Mouse (Mus musculus) urinary bladder, postnatal 4 days (tissue): ENCODE measurements around the gene Get4.

Experiments used
- DNase-seq, 2 experiments: peaks; one replicate each; pipeline ENCODE4 v3.0.0; 2021 to 2022; ENCODE audit warnings: low spot score in 2 of 2

The Get4 gene

DNA sequence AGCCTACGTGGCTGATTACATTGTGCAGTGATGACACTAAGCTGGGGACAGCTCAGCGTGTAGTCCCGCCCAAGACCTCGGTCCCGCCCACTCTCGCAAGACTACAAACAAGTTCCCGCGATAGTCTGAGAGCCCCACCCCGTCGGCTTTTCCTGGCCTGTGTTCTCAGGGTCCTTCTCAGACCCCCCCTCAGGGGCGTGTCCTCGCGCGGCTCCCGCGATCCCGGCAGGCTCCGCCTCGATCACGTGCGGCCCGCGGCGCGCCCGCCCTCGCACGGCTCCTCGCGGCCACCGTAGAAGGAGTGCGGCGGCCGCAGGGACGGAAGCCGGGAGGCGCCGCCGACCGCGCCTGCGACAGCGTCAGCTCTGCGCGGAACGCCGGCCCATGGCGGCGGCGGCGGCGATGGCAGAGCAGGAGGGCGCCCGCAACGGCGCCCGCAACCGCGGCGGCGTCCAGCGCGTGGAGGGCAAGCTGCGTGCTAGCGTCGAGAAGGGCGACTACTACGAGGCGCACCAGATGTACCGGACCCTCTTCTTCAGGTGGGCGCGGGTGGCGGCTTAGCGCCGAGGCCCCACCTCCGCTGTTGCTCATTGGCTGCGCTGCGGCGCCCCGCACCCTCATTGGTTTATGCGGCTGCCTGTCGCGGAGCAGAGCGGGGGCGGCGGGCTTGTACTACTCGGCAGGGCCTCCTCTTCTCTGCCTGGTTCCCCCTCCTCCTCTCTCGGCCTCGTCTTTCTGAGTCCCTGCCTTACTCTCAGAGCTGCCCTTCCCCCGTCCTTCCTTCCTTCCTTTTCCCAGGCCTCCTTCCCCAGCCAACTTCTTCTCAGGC, at the start of gene Get4:
Get4 (plus strand) TSS at position 244 of the 829 bp plus-strand sequence.
- peak; percentile 99 to 100 for DNase-seq

DNA sequence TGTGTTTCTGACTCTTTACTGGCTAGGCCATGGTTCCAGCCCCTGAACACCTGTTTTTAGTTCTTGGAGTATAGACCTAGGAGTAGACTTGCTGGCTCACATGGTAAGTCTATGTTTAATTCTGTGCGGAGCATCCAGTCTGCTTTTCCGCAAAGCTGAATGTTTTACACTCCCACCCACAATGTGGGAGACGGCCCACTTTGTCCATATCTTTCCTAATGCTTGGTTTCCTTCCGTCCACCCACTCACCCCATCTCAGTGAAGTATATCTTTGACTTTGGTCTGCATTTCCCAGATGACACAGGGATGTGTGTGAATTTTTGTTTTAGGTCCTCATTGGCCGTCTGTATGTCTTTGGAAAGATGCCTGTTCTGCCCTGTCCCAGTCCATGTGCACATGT, 48.8 kb upstream of the Get4 start:
- no peak for DNase-seq

DNA sequence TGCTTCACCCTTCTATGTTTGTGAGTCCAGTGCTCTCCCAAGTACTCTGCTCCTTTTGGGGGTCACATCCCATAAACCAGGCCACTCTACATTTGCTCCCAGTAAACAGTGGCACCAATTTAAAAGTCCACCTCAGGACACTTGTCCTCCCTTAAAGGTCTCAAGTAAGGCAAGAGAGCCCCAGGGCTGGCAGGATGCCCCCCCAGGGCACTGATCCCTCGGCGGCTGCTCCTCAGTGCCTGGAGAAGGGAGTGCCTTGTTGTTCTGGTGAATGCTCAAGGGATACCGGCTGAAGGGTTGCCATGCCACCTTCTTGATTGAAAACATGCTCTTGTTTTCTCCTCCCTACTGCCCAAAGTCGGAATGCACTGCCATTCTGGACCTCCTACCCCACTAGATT, 46.0 kb upstream of the Get4 start:
- DNase-seq: no peak

DNA sequence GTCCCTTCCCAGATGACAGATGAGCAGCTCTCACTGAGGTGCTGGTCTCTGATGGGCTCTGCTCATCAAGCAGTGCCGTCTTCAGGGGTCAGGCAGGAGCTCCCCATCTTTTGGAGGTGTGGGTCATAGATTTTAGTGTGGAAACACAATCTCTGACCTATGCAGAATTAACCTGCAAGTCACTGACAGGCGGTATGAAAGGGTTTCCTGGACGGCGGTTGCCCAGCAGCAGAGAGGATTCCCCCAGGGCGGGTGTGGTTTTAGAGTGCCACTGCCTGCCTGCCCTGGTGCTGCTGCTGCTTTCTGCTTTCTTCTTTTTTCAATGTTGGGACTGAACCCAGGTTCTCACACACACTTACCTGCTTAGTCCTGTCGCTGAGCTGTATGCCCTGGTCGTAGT, 45.6 kb upstream of the Get4 start:
- DNase-seq: no peak

DNA sequence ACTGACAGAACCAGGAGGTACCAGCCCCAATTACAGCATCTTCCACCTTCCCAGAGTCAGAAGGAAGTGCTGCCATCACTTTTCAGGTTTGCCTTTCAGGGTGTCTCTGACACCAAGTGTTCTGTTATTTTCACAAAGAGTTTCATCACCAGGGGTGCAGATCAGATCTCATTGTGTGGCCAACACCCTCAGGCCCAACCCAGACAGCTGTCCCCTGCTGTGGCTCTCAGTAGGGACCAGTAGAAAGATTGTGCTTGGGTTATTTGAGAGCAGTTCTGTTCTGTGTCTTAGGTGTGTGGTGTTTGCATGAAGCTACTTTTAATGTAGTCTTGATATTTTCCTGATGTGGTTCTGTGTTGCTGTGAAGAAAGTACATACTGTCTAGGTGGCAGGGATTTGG, 43.9 kb upstream of the Get4 start:
- no peak for DNase-seq

DNA sequence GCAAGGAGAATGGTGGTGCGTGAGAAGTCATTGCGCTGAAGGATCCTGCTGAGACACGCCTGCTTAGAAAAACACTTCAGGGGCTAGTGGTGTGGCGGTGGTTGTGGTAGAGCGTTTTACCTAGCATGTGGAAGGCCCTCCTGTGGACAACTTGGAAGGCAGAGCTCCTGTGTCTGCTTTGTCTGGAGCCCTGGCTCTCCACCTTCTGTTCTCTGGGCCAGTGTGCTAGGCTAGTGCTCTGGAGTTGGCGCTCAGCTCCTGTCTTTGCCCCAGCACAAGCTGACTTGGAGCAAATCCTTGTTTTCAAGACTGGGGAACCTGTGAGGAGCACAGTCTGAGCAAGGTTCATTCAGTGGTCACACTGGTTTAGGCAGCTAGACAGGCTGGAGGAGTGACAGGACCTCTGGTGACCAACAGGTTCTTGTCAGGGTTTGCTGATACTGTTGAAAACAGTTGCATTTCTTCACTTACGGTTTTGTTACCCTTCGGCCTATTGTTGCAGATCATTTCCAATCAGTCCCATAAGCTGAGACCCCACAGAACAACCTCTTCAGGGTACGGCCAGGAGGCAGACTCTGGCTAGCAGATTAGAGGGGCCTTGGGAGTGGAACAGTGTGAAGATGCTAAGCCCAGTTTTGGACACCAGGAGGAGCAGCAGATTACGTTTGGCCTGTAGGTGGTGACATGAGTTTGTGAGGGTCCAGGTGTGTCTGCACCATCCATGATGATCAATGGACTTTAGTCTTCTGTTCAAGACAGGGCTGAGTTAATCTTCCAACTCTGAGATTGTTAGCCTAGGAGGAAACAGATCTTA, 43.0 kb upstream of the Get4 start:
- no peak for DNase-seq

DNA sequence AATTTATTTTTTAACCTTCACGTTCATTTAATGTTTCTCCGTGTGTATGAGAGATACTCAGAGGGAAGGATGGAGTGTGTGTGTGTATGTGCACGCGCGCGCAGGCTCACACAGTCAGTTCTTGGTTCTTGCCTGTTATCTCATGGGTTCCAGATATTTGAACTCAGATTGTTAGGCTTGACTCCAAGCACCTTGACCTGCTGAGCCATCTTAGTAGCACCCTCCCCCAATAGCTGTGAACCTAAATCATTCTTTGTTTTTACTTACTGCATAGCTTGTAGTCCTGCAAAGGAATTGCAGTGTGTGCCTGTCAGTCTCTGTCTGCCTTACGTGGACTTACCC, 42.5 kb upstream of the Get4 start:
- no peak for DNase-seq

DNA sequence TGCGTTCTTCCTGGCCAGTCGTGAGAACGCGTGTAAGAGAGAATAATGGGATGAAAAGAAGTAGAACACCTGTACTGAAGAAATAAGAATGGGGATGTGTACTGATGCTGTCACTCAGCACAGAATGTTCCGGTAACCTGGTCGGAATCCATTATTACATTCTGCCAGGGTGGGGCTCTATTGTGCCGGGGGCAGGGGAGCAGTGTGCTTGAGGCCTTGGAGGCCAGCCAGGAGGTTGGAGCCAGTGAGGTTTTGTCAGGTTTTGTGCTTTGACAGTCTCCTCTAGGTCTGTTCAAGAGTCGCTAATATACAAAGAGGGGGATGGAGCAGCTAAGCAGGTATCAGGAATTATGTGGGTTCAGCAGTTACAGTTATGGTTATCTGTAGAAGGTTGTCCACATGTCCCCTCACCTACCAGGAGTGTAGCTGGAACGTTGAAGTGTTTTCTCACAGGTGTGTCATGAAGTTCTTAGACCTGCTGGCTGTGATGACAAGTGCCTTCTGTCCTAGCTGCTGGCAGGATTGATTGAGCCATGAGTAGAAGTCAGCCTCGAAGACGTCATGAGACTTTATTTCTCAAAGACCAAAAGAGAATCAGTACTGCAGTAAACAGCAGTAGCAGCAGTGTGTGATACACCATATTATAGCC, 40.3 kb upstream of the Get4 start:
- no peak for DNase-seq

DNA sequence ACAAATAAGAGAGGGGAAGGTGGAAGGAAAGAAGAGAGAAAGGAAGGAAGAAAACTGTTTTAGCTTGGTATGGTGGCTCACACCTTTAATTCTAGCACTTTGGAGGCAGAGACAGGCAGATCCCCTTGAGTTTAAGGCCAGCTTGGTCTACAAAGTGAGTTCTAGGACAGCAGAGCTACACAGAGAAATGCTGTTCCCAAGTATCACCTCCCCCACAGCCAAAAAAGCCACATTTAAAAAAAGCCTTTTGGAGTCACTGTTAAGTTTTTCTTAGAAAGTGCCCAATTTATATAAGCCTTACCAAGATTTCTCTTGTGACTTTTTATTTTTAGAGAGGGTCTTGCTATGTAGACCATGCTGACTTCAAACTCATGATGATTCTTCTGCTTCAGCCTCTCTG, 37.8 kb upstream of the Get4 start:
- no peak for DNase-seq

DNA sequence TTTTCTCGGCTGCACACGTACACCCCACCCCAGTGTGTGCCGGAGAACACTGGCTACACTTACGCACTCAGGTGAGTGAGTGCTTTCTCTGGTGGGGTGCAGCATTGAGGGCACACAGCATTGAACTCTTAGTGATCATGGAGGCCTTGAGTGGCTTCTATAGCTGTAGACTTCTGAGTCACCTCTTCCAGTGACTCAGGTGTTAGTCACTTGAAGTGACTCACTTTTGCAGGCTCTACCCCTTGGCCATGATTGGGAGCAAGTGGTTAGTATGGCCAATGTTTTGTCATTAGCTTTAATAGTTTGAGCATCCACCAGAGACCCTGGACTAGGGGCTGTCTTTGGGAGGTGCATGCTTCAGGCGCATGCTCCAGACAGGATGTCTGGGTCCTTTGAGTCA, 36.9 kb upstream of the Get4 start:
- DNase-seq: no peak

DNA sequence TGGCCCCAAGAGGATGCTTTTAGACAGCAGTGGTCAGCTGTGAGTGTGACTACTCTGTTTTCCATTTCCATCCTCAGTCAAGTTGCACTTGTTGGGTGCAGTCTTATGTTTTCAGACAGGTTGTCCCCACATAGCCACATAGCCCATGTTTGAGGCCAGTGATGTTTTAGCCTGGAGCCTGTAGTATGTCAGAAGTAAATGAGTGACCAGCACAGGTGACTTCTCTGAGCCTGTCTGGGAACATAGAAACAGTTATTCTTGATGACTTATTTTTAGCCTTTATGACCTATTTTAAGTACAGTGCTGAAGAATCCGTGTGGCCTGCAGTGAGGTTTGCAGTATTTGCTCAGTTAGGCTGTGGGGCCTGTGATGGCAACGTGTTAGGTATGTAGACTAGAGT, 36.0 kb upstream of the Get4 start:
- DNase-seq: no peak

DNA sequence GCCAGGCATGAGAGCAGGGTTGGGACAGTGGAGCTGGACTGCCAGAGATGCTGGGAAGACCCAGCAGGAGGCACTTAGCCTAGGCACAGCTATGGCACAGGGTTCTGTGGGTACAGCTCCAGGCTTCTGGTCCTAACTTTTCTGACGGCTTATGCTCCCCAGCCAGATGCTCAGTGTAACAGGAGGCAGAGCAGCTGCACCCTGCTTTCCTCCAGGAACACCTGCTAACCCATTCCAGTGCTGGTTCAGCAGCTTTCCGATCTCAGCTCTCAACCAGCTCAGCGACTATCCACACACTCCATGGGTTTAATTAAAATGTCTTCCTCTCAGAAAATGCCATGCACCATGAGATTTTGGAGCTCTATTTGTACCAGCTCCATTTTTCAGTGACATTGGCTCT, 35.4 kb upstream of the Get4 start:
- DNase-seq: no peak

DNA sequence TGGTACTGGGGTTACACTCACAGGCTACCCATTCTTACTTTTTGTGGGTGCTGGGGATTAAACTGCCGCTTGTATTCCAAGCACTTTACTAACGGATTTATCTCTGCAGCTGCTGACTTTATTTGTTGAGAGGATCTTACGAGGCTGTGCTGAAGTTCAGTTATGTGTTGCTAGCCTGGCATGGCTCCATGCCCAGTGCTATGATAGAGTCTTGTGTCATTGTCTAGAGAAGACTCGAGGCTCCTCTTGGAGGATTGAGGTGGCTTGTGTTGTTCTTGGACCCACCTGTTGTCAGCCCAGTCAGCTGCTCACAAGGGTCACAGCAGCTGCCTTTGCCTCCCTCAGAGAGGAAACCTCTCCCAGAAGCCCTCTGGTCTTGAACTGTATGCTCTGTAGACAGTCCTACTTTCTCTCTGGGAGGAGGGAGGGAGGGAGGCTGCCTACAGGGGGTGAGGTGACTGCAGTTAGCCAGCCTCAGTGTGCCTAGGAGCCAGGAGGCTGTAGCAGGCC, 32.1 kb upstream of the Get4 start:
- DNase-seq: no peak

DNA sequence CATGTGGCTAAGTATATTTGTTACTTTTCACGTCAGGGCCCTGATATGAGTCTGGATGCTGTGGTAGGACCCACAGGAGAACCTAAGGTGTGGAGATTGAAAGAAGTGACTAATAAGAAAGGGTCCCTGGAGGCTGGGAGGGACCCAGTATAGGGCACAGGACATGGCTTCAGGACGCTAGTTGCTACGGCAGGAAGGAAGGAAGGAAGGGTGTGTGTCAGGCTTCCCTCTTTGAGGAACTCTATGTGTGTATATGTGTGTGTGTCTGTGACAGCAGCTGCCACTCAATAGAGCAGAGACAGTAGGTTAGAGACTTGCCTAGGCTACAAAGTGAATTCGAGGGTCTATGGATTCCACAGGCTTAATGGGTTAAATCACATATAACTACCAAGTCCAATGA, 31.5 kb upstream of the Get4 start:
- no peak for DNase-seq

DNA sequence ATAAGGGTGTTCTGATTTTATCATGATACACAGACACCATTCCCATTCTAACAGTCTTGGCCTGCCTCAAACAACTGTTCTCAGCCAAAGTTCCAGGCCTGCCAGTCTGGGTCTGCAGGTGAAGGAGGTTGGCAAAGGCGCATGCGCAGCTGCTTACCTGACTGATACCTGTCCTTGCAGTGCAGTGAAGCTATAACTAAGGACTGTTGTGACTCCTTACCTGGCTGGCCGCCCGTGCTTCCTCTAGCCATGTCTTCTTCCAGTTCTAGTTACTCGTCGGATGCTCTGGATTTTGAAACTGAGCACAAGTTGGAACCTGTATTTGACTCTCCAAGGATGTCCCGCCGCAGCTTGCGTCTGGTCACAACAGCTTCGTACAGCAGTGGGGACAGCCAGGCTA, 28.8 kb upstream of the Get4 start:
- DNase-seq: no peak

DNA sequence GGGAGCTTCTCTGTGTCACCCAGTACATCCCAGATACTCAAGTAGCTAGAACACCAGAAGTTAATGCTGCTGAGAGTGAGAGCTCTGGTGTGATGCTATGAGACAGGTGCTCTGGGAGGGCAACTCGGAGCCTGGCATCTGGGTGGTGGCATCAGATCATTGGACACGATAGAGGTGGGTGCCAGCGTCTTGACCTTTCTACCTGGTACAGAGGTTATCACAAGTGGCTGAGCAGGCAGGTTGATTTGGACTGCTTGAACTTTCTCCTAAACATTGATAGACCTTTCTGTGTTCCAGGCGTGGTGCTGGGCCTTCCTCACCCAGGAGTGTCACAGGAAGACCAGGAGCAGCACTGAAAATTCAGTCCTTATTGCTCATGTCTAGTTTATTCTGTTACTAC, 24.9 kb upstream of the Get4 start:
- no peak for DNase-seq

DNA sequence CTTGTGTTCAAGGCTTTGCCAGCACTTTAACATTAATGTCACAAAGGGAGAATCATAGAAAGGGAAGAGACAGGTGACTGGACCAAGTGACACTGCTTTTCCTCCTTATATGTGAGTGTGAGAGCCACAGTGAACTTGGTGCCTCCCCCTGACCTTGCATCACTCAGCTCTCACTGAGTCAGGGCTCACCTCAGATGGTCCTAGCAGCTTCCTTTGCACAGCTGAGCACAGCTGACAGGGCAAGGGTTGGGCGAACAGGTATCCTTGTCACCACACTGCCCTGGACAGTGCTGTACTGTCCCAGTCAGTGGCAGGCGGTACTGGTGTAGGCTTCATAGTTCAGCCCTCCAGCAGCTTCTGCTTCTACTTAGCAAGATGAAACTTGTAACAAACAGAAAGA, 24.5 kb upstream of the Get4 start:
- DNase-seq: no peak

DNA sequence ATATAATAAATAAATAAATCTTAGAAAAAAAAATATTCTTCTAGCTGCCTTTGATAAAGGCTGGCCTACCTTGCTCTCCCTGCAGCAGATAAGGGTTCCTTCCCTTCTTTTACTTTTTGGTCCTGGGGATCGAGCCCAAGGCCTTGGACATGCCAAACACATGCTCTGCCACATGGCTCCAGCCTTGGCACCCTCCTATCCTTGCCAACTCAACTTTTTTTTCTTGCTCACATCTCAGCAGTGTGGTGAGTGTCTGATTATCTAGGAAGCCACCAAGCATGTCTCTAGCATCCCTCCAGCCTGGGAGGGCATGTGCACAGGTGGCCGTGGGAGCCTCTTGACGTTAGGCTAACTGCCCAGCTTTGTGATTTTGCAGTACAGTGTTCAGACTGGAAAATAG, 23.8 kb upstream of the Get4 start:
- DNase-seq: no peak

DNA sequence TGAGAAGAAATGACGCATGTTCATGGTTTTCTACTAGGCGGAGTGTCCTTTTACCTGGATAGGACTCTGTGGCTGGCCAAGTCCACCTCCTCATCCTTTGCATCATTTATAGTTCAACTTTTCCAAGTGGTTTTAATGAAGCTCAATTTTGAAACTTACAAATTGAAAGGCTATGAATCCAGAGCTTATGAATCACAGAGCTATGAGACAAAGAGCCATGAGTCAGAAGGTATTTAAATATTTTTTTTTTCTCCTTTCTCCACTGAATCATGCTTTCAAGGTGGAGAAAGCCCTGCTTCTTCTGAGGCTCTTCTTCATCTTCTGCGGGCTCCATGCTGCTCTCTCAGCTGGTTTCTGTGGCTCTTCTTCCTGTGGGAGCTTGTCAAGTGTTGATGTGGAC, 22.4 kb upstream of the Get4 start:
- no peak for DNase-seq

DNA sequence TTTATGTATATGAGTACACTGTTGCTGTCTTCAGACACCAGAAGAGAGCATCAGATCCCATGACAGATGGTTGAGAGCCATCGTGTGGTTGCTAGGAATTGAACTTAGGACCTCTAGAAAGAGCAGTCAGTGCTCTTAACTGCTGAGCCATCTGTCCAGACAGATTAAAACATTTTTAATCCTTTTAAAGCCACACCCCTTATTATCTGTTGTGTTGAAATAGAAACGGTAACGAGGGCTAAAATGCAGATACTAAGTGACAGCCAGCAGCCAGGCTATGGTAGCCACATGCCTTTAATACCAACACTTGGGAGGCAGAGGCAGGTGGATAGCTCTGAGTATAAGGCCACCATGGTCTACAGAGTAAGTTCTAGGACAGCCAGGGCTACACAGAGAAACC, 20.0 kb upstream of the Get4 start:
- DNase-seq: no peak

DNA sequence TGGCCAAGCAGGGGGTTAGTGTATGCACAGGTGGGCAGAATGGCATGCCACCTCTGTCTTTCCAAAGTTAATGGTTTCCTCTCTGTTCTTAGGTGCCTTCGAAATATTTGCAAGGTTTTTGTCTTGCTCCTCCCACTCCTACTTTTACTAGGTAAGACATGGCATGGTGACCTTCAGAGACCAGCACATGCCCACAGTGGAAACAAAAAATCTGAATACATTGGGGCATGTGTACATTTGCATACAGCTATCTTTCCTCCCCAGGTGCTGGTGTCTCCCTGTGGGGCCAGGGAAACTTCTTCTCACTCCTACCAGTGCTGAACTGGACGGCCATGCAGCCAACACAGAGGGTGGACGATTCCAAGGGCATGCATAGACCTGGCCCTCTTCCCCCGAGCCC, 17.7 kb upstream of the Get4 start:
- DNase-seq: no peak

DNA sequence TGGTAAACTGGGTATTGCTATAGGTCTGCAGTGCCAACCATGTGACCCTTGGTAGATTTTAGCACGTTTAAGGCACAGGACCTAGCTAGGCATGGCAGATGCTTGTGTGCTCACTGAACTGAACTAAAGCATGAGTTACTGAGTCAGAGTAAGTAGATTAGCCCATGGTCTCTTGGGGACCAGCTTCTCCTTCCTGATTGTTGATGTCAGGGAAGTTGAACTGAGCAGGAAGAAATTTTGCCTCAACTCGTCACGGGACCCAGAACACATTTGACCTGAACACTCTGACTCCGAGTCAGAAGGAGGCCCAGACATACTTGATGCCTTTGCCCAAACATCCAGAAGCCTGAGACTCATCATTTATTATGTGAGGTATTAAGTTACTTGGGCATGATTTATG, 14.7 kb upstream of the Get4 start:
- DNase-seq: no peak
